Mouse (Mus musculus): Measurements from ENCODE around the gene Ssx2ip. TPM values are rescaled to one million over a fixed set of nuclear protein-coding genes. Genes with fewer than 3 reads are reported as not detected.

Ssx2ip gene
- 4.7 and 6.9 TPM in 2 replicates for polyA plus RNA-seq (2012; rRNA removed)

GRCm38 (mm10) chr3:146404311-146405201 lies at the start of gene Ssx2ip:
Ssx2ip (plus strand) TSS chr3:146404642.

DNA sequence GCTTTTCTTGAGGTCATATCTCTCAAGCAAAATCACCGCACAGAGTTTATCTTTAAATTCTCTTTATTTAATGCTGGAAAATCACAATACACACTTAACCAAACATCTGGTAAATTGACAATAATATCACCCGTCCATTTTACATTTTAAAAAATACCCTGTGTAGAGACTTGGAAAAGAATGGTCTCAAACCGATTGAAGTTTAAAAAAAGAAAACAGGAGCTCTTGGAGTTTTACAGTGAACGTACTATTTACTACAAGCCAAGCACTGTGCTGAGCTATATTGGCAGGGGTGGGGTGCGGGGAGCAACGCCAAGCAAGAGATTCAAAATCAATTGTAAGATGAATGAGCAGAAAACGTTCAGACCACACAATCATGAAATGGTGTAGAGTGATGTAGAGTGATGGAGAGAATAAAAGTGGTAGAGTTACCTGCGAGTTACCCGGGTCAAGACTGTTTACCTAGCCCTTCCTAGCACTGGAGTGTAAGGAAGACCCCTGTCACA lies 45.4 kb downstream of the Ssx2ip start, which contains the start of gene Ctbs:
Gene Ctbs, plus strand, starts transcription at position 51 of the 506 bp plus-strand sequence.

Other genes with a start within 250 kb of the Ssx2ip start
- gene Lpar3, start 183.7 kb upstream of the Ssx2ip start, polyA plus RNA-seq (2012; rRNA removed) = 20.8 and 24.2 TPM in 2 replicates
- 2.6 and 3.1 TPM in 2 replicates for gene Ctbs, start 45.2 kb downstream of the Ssx2ip start, polyA plus RNA-seq (2012; rRNA removed)
- 1.6 and 2.1 TPM in 2 replicates for gene Spata1, start 95.1 kb downstream of the Ssx2ip start, polyA plus RNA-seq (2012; rRNA removed)
- 323 and 410 TPM in 2 replicates for gene Gng5, start 95.2 kb downstream of the Ssx2ip start, polyA plus RNA-seq (2012; rRNA removed)
- 3.7 and 5.8 TPM in 2 replicates for gene Rpf1, start 116.8 kb downstream of the Ssx2ip start, polyA plus RNA-seq (2012; rRNA removed)
- gene Uox, start 165.8 kb downstream of the Ssx2ip start, polyA plus RNA-seq (2012; rRNA removed) = 3.6 and 4.9 TPM in 2 replicates
- not detected in 2 replicates for gene Dnase2b, start 211.0 kb downstream of the Ssx2ip start, polyA plus RNA-seq (2012; rRNA removed)
- gene 4930503B20Rik, start 246.7 kb downstream of the Ssx2ip start, polyA plus RNA-seq (2012; rRNA removed) = not detected in 2 replicates